ENCODE assay signal across 8 mouse cellular contexts in the genomic region with DNA sequence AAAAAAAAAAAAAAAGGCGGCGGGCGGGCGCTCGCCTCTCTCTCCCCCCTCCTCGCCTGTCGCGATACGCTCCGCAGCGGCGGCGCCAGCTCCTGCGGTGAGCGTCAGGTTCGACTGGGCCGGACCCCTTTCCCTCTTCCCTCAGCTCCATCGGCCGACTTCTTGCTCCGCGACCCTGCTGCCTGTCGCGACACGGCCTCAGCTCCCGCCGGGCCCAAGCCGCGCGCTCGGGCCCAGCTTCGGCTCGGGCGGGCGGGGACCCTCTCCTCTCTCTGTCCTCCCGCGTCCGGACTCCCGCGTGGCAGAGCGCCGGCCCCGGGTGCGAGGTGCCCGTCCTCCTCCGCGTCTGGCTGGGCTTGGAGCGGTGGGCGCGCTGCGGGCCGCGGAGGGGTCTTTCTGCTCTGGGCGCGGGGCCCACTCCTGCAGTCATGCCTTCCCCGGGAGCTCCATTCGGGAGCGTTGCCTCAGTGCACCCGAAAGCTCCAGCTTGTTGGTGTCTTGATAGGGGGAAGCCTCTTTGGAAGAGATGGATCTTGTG. TPM values are rescaled to one million over a fixed set of nuclear protein-coding genes. Genes with fewer than 3 reads are reported as not detected.
DNase-seq lines count a peak whose midpoint lies in the region; ATAC-seq and TF ChIP-seq lines count a peak whose summit lies in the region.

No protein-coding gene starts in this region.

- no peak for TF ChIP-seq CTCF in CH12.LX (conservative IDR thresholded peaks at IDR 0.05 in 1 of 2, IDR thresholded peaks at IDR 0.05 in 1 of 2; ENCODE audit: low read depth in 2 of 2, low read length in 2 of 2)

- peaks cover 33% of the 10 kb centered on the region for H3K36me3 ChIP-seq in heart, embryonic 10.5 days
- peaks cover 17 to 58% of the 10 kb centered on the region in 2 experiments for H3K36me3 ChIP-seq in CH12.LX (replicated peaks in 1 of 2; ENCODE audit: control insufficient read depth in 1 of 2, insufficient read depth in 1 of 2, low read length in 1 of 2)
- peaks cover 4% of the 10 kb centered on the region; the same call in 1 of the 2 replicates for H3K36me3 ChIP-seq in limb, embryonic 11.5 days (ENCODE audit: control insufficient read depth, insufficient read depth, low read length)
- H3K36me3 ChIP-seq in neural tube, embryonic 14.5 days (ENCODE audit: control insufficient read depth, insufficient read depth, low read length): peaks cover 7% of the 10 kb centered on the region

- peak overlapping the region; percentile 98 for H3K9ac ChIP-seq in CH12.LX (ENCODE audit: insufficient read depth, low read depth)
- H3K9ac ChIP-seq in limb, embryonic 11.5 days (ENCODE audit: low read length): peak overlapping the region; percentile 99
- peak overlapping the region; percentile 95 for H3K9ac ChIP-seq in neural tube, embryonic 14.5 days (replicated peaks; ENCODE audit: low read depth, low read length)

- no peak for TF ChIP-seq EP300 in CH12.LX (IDR thresholded peaks at IDR 0.05; ENCODE audit: low read length)

- no peak for DNase-seq in heart, embryonic 10.5 days (ENCODE audit: low spot score)
- no peak for DNase-seq in heart, postnatal 25 days (ENCODE audit: low spot score)
- DNase-seq in CH12.LX (ENCODE audit: extremely low read depth): no peak
- peak; percentile 34 for DNase-seq in limb, embryonic 11.5 days (ENCODE audit: low spot score)
- DNase-seq in spleen, postnatal 14 days (ENCODE audit: low spot score in 2 of 2): no peak
- DNase-seq in right cerebral cortex, adult 18-20 months: no peak

- intact Hi-C loops in heart, postnatal 25 days (cut with DNase I): loop anchor here (1.0 to 5.0 kb wide), 2 partner anchors 19 to 47 kb away; a partner anchor contains a TSS

- H3K4me2 ChIP-seq in CH12.LX (ENCODE audit: insufficient read depth, low read depth, poor library complexity, severe bottlenecking): peak overlapping the region; percentile 96
- H3K4me2 ChIP-seq in limb, embryonic 11.5 days (ENCODE audit: low read depth, severe bottlenecking): peak overlapping the region; percentile 88
- H3K4me2 ChIP-seq in neural tube, embryonic 14.5 days (ENCODE audit: low read depth, low read length): peak overlapping the region; percentile 83

- peak; percentile 65; the same call in 1 of the 2 replicates for TF ChIP-seq POLR2A in CH12.LX (IDR thresholded peaks at IDR 0.05; ENCODE audit: low read depth, low read length)

- no peak for TF ChIP-seq RAD21 in CH12.LX (IDR thresholded peaks at IDR 0.05; ENCODE audit: low read depth, low read length)

- under 1% methylated on average over 45 of the region's 58 CpGs for WGBS in heart, embryonic 10.5 days
- WGBS in limb, embryonic 11.5 days: under 1% methylated on average over 50 of the region's 58 CpGs
- 0% methylated on average over 40 of the region's 58 CpGs for WGBS in neural tube, embryonic 14.5 days

- ATAC-seq in erythroblast, adult 5-6 weeks (replicated peaks; ENCODE audit: low FRiP score, poor library complexity, severe bottlenecking): peak; percentile 26
- ATAC-seq in limb, embryonic 11.5 days (ENCODE audit: insufficient number of reproducible peaks, low FRiP score, low TSS enrichment, low read depth): peak; percentile 1; the same call in 1 of the 2 replicates
- no peak; the same call in 1 of the 2 replicates for ATAC-seq in neural tube, embryonic 14.5 days (ENCODE audit: low read depth)

- peaks cover 29% of the 10 kb centered on the region for H3K4me1 ChIP-seq in heart, embryonic 10.5 days
- peaks cover 13 to 43% of the 10 kb centered on the region in 2 experiments for H3K4me1 ChIP-seq in CH12.LX (ENCODE audit: control insufficient read depth in 1 of 2, insufficient read depth in 2 of 2)
- H3K4me1 ChIP-seq in limb, embryonic 11.5 days (ENCODE audit: control insufficient read depth, insufficient read depth, low read length): peaks cover 21% of the 10 kb centered on the region
- peaks cover 27% of the 10 kb centered on the region for H3K4me1 ChIP-seq in neural tube, embryonic 14.5 days (ENCODE audit: control insufficient read depth, insufficient read depth, low read length)

- peak overlapping the region; percentile 98 for H3K27ac ChIP-seq in heart, embryonic 10.5 days
- H3K27ac ChIP-seq in CH12.LX (ENCODE audit: insufficient read depth, low read depth): peak overlapping the region; percentile 78
- H3K27ac ChIP-seq in limb, embryonic 11.5 days (replicated peaks; ENCODE audit: low read depth, low read length): peak overlapping the region; percentile 96
- peak overlapping the region; percentile 95 for H3K27ac ChIP-seq in neural tube, embryonic 14.5 days (ENCODE audit: low read depth, low read length)

- no peaks in the 10 kb centered on the region for H3K27me3 ChIP-seq in heart, embryonic 10.5 days (ENCODE audit: insufficient read depth, poor library complexity, severe bottlenecking)
- H3K27me3 ChIP-seq in CH12.LX (replicated peaks): no peaks in the 10 kb centered on the region
- H3K27me3 ChIP-seq in limb, embryonic 11.5 days (ENCODE audit: control insufficient read depth, insufficient read depth, low read length): no peaks in the 10 kb centered on the region
- H3K27me3 ChIP-seq in neural tube, embryonic 14.5 days (ENCODE audit: control insufficient read depth, insufficient read depth, low read length): no peaks in the 10 kb centered on the region

- dilution Hi-C loops in CH12.LX (cut with MboI; ENCODE audit: extremely low pct_ligation_motif_present, extremely low pct_unique_long_range_greater_than_20kb, low sequenced_read_pairs): no loop called here

- H3K9me3 ChIP-seq in heart, embryonic 10.5 days: no peaks in the 10 kb centered on the region
- H3K9me3 ChIP-seq in CH12.LX (replicated peaks; ENCODE audit: low read length): no peaks in the 10 kb centered on the region
- H3K9me3 ChIP-seq in limb, embryonic 11.5 days (ENCODE audit: control insufficient read depth, low read length): no peaks in the 10 kb centered on the region
- no peaks in the 10 kb centered on the region for H3K9me3 ChIP-seq in neural tube, embryonic 14.5 days (ENCODE audit: control insufficient read depth, low read length)

- peaks cover 49% of the 10 kb centered on the region for H3K79me2 ChIP-seq in CH12.LX (replicated peaks; ENCODE audit: control insufficient read depth, extremely low read depth, insufficient read depth, poor library complexity, severe bottlenecking)

- in situ Hi-C loops in CH12.LX (cut with MboI; ENCODE audit: low pct_ligation_motif_present, low pct_unique_long_range_greater_than_20kb, low sequenced_read_pairs): no loop called here

- H3K4me3 ChIP-seq in heart, embryonic 10.5 days: peak overlapping the region; percentile 98
- peak overlapping the region; percentile 89 to 94 (median 93) for H3K4me3 ChIP-seq in CH12.LX (replicated peaks in 1 of 3; ENCODE audit: low read depth in 2 of 3, low read length in 2 of 3, poor library complexity in 1 of 3)
- H3K4me3 ChIP-seq in limb, embryonic 11.5 days (ENCODE audit: low read depth, low read length): peak overlapping the region; percentile 95
- H3K4me3 ChIP-seq in neural tube, embryonic 14.5 days (ENCODE audit: low read depth, low read length): peak overlapping the region; percentile 85

RNA-seq across cellular contexts. Expression of a gene that starts 0.5 kb away (rescaled TPM):
- 40.7 and 56.4 TPM in 2 replicates for polyA plus RNA-seq in heart, embryonic 10.5 days (2016; fragmentation: Nextera tagmentation; extraction: Ambion mirVana)
- 10 to 100 TPM; 24.7 to 30.6 TPM for total RNA-seq in heart, postnatal 25 days (2021)
- total RNA-seq in CH12.LX (2012; rRNA removed): 20.9 and 21.1 TPM in 2 replicates
- 5.8 and 10.5 TPM in 2 replicates for total RNA-seq in CH12.LX (2014; rRNA removed)
- polyA plus RNA-seq in CH12.LX (2012; ENCODE audit: insufficient read length, low read depth): 68.3 and 76.9 TPM in 2 replicates
- 80.9 and 94.9 TPM in 2 replicates for total RNA-seq in erythroblast, adult 5-6 weeks (2015; ENCODE audit: low replicate concordance)
- 15.2 and 20.4 TPM in 2 replicates for total RNA-seq in erythroblast, adult 5-6 weeks (2017; ENCODE audit: low replicate concordance)
- polyA plus RNA-seq in limb, embryonic 11.5 days (2014; fragmentation: Nextera tagmentation; extraction: Ambion mirVana): 87.2 and 94.2 TPM in 2 replicates
- 40.5 and 47.7 TPM in 2 replicates for polyA plus RNA-seq in neural tube, embryonic 14.5 days (2014; fragmentation: Nextera tagmentation; extraction: Ambion mirVana)

RNA-seq across cellular contexts. Expression of a gene that starts 15.8 kb away (rescaled TPM):
- polyA plus RNA-seq in heart, embryonic 10.5 days (2016; fragmentation: Nextera tagmentation; extraction: Ambion mirVana): 90.1 and 121 TPM in 2 replicates
- 10 to 100 TPM; 22.2 to 25.1 TPM for total RNA-seq in heart, postnatal 25 days (2021)
- total RNA-seq in CH12.LX (2012; rRNA removed) (99.2 and 125 TPM in 2 replicates), CH12.LX (2014; rRNA removed) (117 and 119 TPM in 2 replicates)
- 171 and 204 TPM in 2 replicates for polyA plus RNA-seq in CH12.LX (2012; ENCODE audit: insufficient read length, low read depth)
- total RNA-seq in erythroblast, adult 5-6 weeks (2015; ENCODE audit: low replicate concordance): 8.8 and 10.4 TPM in 2 replicates
- total RNA-seq in erythroblast, adult 5-6 weeks (2017; ENCODE audit: low replicate concordance): 9.5 and 16.4 TPM in 2 replicates
- 150 TPM in 2 replicates for polyA plus RNA-seq in limb, embryonic 11.5 days (2014; fragmentation: Nextera tagmentation; extraction: Ambion mirVana)
- polyA plus RNA-seq in neural tube, embryonic 14.5 days (2014; fragmentation: Nextera tagmentation; extraction: Ambion mirVana): 76.8 and 86.8 TPM in 2 replicates

RNA-seq across cellular contexts. Expression of a gene that starts 15.8 kb away (rescaled TPM):
- polyA plus RNA-seq in heart, embryonic 10.5 days (2016; fragmentation: Nextera tagmentation; extraction: Ambion mirVana): 19.4 and 34.5 TPM in 2 replicates
- total RNA-seq in heart, postnatal 25 days (2021): 10 to 100 TPM; 16.9 to 20.0 TPM
- total RNA-seq in CH12.LX (2012; rRNA removed) (28.8 and 33.2 TPM in 2 replicates), CH12.LX (2014; rRNA removed) (15.1 and 15.9 TPM in 2 replicates)
- polyA plus RNA-seq in CH12.LX (2012; ENCODE audit: insufficient read length, low read depth): 38.6 and 44.0 TPM in 2 replicates
- 4.2 and 4.6 TPM in 2 replicates for total RNA-seq in erythroblast, adult 5-6 weeks (2015; ENCODE audit: low replicate concordance)
- 15.4 and 15.5 TPM in 2 replicates for total RNA-seq in erythroblast, adult 5-6 weeks (2017; ENCODE audit: low replicate concordance)
- polyA plus RNA-seq in limb, embryonic 11.5 days (2014; fragmentation: Nextera tagmentation; extraction: Ambion mirVana): 31.1 and 35.5 TPM in 2 replicates
- polyA plus RNA-seq in neural tube, embryonic 14.5 days (2014; fragmentation: Nextera tagmentation; extraction: Ambion mirVana): 31.7 and 37.7 TPM in 2 replicates

RNA-seq across cellular contexts. Expression of a gene that starts 20.1 kb away (rescaled TPM):
- 19.5 and 19.6 TPM in 2 replicates for polyA plus RNA-seq in heart, embryonic 10.5 days (2016; fragmentation: Nextera tagmentation; extraction: Ambion mirVana)
- 10 to 100 TPM; 10.0 to 11.4 TPM for total RNA-seq in heart, postnatal 25 days (2021)
- 6.7 and 8.1 TPM in 2 replicates for total RNA-seq in CH12.LX (2012; rRNA removed)
- 5.4 and 5.8 TPM in 2 replicates for total RNA-seq in CH12.LX (2014; rRNA removed)
- polyA plus RNA-seq in CH12.LX (2012; ENCODE audit: insufficient read length, low read depth): 8.5 and 9.9 TPM in 2 replicates
- 1.5 and 5.0 TPM in 2 replicates for total RNA-seq in erythroblast, adult 5-6 weeks (2015; ENCODE audit: low replicate concordance)
- total RNA-seq in erythroblast, adult 5-6 weeks (2017; ENCODE audit: low replicate concordance): 1.7 and 2.6 TPM in 2 replicates
- 13.8 and 14.6 TPM in 2 replicates for polyA plus RNA-seq in limb, embryonic 11.5 days (2014; fragmentation: Nextera tagmentation; extraction: Ambion mirVana)
- polyA plus RNA-seq in neural tube, embryonic 14.5 days (2014; fragmentation: Nextera tagmentation; extraction: Ambion mirVana): 11.0 and 11.8 TPM in 2 replicates

RNA-seq across cellular contexts. Expression of a gene that starts 28.4 kb away (rescaled TPM):
- 486 and 602 TPM in 2 replicates for polyA plus RNA-seq in heart, embryonic 10.5 days (2016; fragmentation: Nextera tagmentation; extraction: Ambion mirVana)
- total RNA-seq in heart, postnatal 25 days (2021): 1,000 to 10,000 TPM; 1,735 to 1,752 TPM
- total RNA-seq in CH12.LX (2012; rRNA removed) (261 and 292 TPM in 2 replicates), CH12.LX (2014; rRNA removed) (50.6 and 58.9 TPM in 2 replicates)
- polyA plus RNA-seq in CH12.LX (2012; ENCODE audit: insufficient read length, low read depth): 297 and 307 TPM in 2 replicates
- total RNA-seq in erythroblast, adult 5-6 weeks (2015; ENCODE audit: low replicate concordance): 136 and 146 TPM in 2 replicates
- total RNA-seq in erythroblast, adult 5-6 weeks (2017; ENCODE audit: low replicate concordance): 46.0 and 54.0 TPM in 2 replicates
- 400 and 407 TPM in 2 replicates for polyA plus RNA-seq in limb, embryonic 11.5 days (2014; fragmentation: Nextera tagmentation; extraction: Ambion mirVana)
- 447 and 581 TPM in 2 replicates for polyA plus RNA-seq in neural tube, embryonic 14.5 days (2014; fragmentation: Nextera tagmentation; extraction: Ambion mirVana)
